ENCODE assay signal across 8 mouse cellular contexts in the genomic region with DNA sequence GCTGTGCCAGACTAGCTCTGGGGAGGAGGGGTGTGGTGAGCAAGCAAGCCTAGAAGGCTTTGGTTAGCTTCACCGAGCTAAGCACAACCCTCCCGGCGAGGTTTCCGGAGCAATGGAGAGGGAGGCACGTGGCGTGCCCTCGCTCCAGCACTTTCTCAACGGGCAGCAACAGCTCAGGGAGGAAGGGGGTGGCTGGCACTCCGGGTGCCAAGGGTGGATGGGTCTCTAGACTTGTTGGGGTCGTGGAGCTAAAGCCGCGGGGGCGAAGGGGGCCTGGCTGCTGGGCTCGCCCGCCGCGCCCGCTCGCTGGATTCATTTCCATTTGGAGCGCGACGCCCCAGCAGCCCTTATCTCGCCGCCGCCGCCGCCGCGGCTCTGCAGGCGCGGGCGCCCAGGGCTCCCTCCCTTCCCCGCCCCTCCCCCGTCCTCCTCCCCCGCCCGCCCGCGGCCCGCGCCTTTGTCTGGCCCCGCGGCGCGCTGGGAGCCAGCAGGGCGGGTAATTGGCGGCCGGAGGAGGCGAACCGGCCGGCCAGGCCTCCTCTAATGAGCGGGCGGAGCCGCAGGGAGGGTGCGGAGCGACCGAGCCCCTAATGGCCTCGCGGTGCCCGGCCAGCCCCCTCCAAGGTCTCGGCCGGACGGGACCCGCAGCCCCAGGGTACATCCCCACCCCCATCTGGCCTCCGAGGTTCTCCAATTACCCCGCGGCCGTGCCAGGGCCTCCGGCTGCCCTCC.
A peak's percentile ranks its signal among the peaks of the same experiment; 100 is the strongest.
DNase-seq lines count a peak whose midpoint lies in the region; ATAC-seq and TF ChIP-seq lines count a peak whose summit lies in the region.

No protein-coding gene starts in this region.

- WGBS in bone marrow, adult 2 months = 9% methylated on average over 39 of the region's 68 CpGs
- WGBS in liver, embryonic 12.5 days (ENCODE audit: insufficient replicate concordance) = 6% methylated on average over 23 of the region's 68 CpGs
- WGBS in stomach, embryonic 14.5 days = 13% methylated on average over 31 of the region's 68 CpGs

- peaks cover 50% of the 10 kb centered on the region for H3K27me3 ChIP-seq in liver, embryonic 12.5 days (replicated peaks)
- no peaks in the 10 kb centered on the region for H3K27me3 ChIP-seq in myocyte (ENCODE audit: control insufficient read depth, insufficient read depth, insufficient read length)
- H3K27me3 ChIP-seq in stomach, embryonic 14.5 days (ENCODE audit: control insufficient read depth, insufficient read depth, low read length) = no peaks in the 10 kb centered on the region

- H3K36me3 ChIP-seq in liver, embryonic 12.5 days = no peaks in the 10 kb centered on the region
- H3K36me3 ChIP-seq in myocyte (ENCODE audit: control insufficient read depth, insufficient read depth) = no peaks in the 10 kb centered on the region
- H3K36me3 ChIP-seq in stomach, embryonic 14.5 days (ENCODE audit: control insufficient read depth, insufficient read depth, low read length) = no peaks in the 10 kb centered on the region

- no peaks in the 10 kb centered on the region for H3K79me2 ChIP-seq in myocyte (ENCODE audit: control insufficient read depth, insufficient read depth)

- H3K9ac ChIP-seq in liver, embryonic 12.5 days = peak overlapping the region; percentile 81
- peak overlapping the region; percentile 48 for H3K9ac ChIP-seq in stomach, embryonic 14.5 days (replicated peaks; ENCODE audit: low read depth, low read length)

- no peak for TF ChIP-seq CTCF in bone marrow, adult 2 months (IDR thresholded peaks at IDR 0.05; ENCODE audit: control insufficient read depth, insufficient read depth, low read length)
- TF ChIP-seq CTCF in embryonic fibroblast, embryonic 13.5 days (IDR thresholded peaks at IDR 0.05; ENCODE audit: borderline replicate concordance, insufficient read depth, low read length) = no peak

- TF ChIP-seq POLR2A in bone marrow, adult 2 months (IDR thresholded peaks at IDR 0.05; ENCODE audit: borderline replicate concordance, control insufficient read depth, low read depth, low read length) = peak; percentile 21; the same call in 1 of the 2 replicates
- peak; percentile 46 for TF ChIP-seq POLR2A in embryonic fibroblast, embryonic 13.5 days (IDR thresholded peaks at IDR 0.05; ENCODE audit: low read depth, low read length)
- no peak for TF ChIP-seq POLR2A in myocyte (IDR thresholded peaks at IDR 0.05; ENCODE audit: insufficient read length, low read depth)

- peak; percentile 77 for DNase-seq in 416B (ENCODE audit: low read depth)
- DNase-seq in heart, adult 9 months (ENCODE audit: low spot score in 2 of 2) = peak; percentile 61 to 67
- DNase-seq in kidney, adult 9 months = peak; percentile 54

- H3K4me3 ChIP-seq in bone marrow, adult 2 months (replicated peaks; ENCODE audit: control insufficient read depth, low read depth, low read length) = peak overlapping the region; percentile 56
- peak overlapping the region; percentile 27 for H3K4me3 ChIP-seq in embryonic fibroblast, embryonic 13.5 days (ENCODE audit: insufficient read depth, low read length)
- H3K4me3 ChIP-seq in liver, embryonic 12.5 days = peak overlapping the region; percentile 64
- peak overlapping the region; percentile 24 for H3K4me3 ChIP-seq in myocyte
- peak overlapping the region; percentile 34 for H3K4me3 ChIP-seq in stomach, embryonic 14.5 days (ENCODE audit: low read depth, low read length)

- H3K9me3 ChIP-seq in liver, embryonic 12.5 days (replicated peaks) = no peaks in the 10 kb centered on the region
- no peaks in the 10 kb centered on the region for H3K9me3 ChIP-seq in stomach, embryonic 14.5 days (ENCODE audit: control insufficient read depth, low read depth, low read length)

- peak; percentile 91 for ATAC-seq in liver, embryonic 12.5 days
- peak; percentile 81 for ATAC-seq in stomach, embryonic 14.5 days (ENCODE audit: insufficient number of reproducible peaks, insufficient read depth, low FRiP score, low read depth)

- H3K27ac ChIP-seq in bone marrow, adult 2 months (ENCODE audit: control insufficient read depth, insufficient read depth, low read depth, low read length, poor library complexity) = peak overlapping the region; percentile 78; the same call in 1 of the 2 replicates
- H3K27ac ChIP-seq in embryonic fibroblast, embryonic 13.5 days (ENCODE audit: insufficient read depth, low read length) = peak overlapping the region; percentile 49
- H3K27ac ChIP-seq in liver, embryonic 12.5 days = peak overlapping the region; percentile 77
- peak overlapping the region; percentile 92 for H3K27ac ChIP-seq in stomach, embryonic 14.5 days (ENCODE audit: low read length)

- peak overlapping the region; percentile 86 for H3K4me2 ChIP-seq in liver, embryonic 12.5 days
- H3K4me2 ChIP-seq in myocyte (ENCODE audit: low read depth) = peak overlapping the region; percentile 62
- H3K4me2 ChIP-seq in stomach, embryonic 14.5 days (replicated peaks; ENCODE audit: low read depth, low read length) = peak overlapping the region; percentile 59

- no peak overlapping the region for H3ac ChIP-seq in myocyte (ENCODE audit: control insufficient read depth, insufficient read length)

- H3K4me1 ChIP-seq in bone marrow, adult 2 months (ENCODE audit: control insufficient read depth, insufficient read depth, low read length) = no peaks in the 10 kb centered on the region; the same call in 1 of the 2 replicates
- H3K4me1 ChIP-seq in embryonic fibroblast, embryonic 13.5 days (ENCODE audit: control insufficient read depth, insufficient read depth, low read length) = 0 out of 2 replicates have a peak, but pooled peaks cover 2% of the 10 kb centered on the region
- H3K4me1 ChIP-seq in liver, embryonic 12.5 days = peaks cover 32% of the 10 kb centered on the region
- H3K4me1 ChIP-seq in stomach, embryonic 14.5 days (ENCODE audit: control insufficient read depth, insufficient read depth, low read length) = no peaks in the 10 kb centered on the region

TF ChIP-seq in myocyte, 11 proteins besides CTCF, POLR2A, EP300 and RAD21:
- no peak for TF ChIP-seq TCF12 (IDR thresholded peaks at IDR 0.05; ENCODE audit: insufficient read depth, poor library complexity, severe bottlenecking)
- peak; percentile 14 for TF ChIP-seq POLR2AphosphoS2 (IDR thresholded peaks at IDR 0.05; ENCODE audit: insufficient read length, low read depth)
- peak in 1 of 3 experiments; percentile 1 for TF ChIP-seq MYOG (IDR thresholded peaks at IDR 0.05; ENCODE audit: control insufficient read depth in 1 of 3, insufficient read depth in 1 of 3, insufficient read length in 2 of 3, low read depth in 2 of 3)

Comparison
In these comparisons a context has a peak if more than half of its experiments do, and no peak if none do; other contexts are left out.
1. Peak in every context shown above with its lines: DNase-seq, ATAC-seq, H3K4me3 ChIP-seq and H3K27ac ChIP-seq.